Mouse (Mus musculus) limb, embryonic 10.5 days (tissue): ENCODE results near the gene Pex7. TPM values are rescaled to one million over a fixed set of nuclear protein-coding genes. Genes with fewer than 3 reads are reported as not detected.

ENCODE experiments used
- DNase-seq: peaks from one replicate; pipeline ENCODE4 v3.0.0-alpha.2; 2017; ENCODE audit warnings: low spot score
- H3K27ac ChIP-seq: fragments of 300-500 bp; sonication (generic); 2 replicates; pipeline ENCODE4 v1.5.1; 2016; ENCODE audit warnings: mild to moderate bottlenecking
- H3K27me3 ChIP-seq: fragments of 300-500 bp; sonication (generic); 2 replicates; pipeline ENCODE4 v1.6.1; 2016; ENCODE audit warnings: low read depth, mild to moderate bottlenecking; ENCODE audit not compliant: poor library complexity, severe bottlenecking
- H3K36me3 ChIP-seq: fragments of 300-500 bp; sonication (generic); 2 replicates; pipeline ENCODE4 v1.6.1; 2016; ENCODE audit warnings: mild to moderate bottlenecking, moderate library complexity
- H3K4me1 ChIP-seq: fragments of 300-500 bp; sonication (generic); 2 replicates; pipeline ENCODE4 v1.6.1; 2016
- H3K4me3 ChIP-seq: fragments of 300-500 bp; sonication (generic); 2 replicates; pipeline ENCODE4 v1.5.1; 2016; ENCODE audit warnings: mild to moderate bottlenecking, moderate library complexity
- H3K9me3 ChIP-seq: fragments of 300-500 bp; sonication (generic); replicated peaks from 2 replicates; pipeline ENCODE4 v1.6.1; 2016; ENCODE audit warnings: mild to moderate bottlenecking
- WGBS: fragments of 180-500 bp; shearing (Covaris S2); methylation state at CpG from one replicate; pipeline ENCODE4 v1.1.7; 2016; 5-methylcytosine and 5-hydroxymethylcytosine counted together
- polyA plus RNA-seq: library from polyadenylated mRNA; unstranded; fragments of >200 nt; fragmentation: Nextera tagmentation; extraction: Ambion mirVana; gene quantifications from 2 replicates; pipeline ENCODE4 v1.2.1, GENCODE M21; 2016

Gene Pex7
- polyA plus RNA-seq, 1 experiment from 2014 or later = 19.1 TPM

GRCm38 (mm10) chr10:19811436-19812172, 95.9 kb downstream of the Pex7 start:
- no peaks in the 10 kb centered on the region for H3K27me3 ChIP-seq
- WGBS = 62% methylated on average over 9 of the region's 9 CpGs
- no peak overlapping the region for H3K27ac ChIP-seq
- H3K9me3 ChIP-seq = no peaks in the 10 kb centered on the region
- no peak for DNase-seq
- H3K4me1 ChIP-seq = peaks cover 6% of the 10 kb centered on the region; the same call in 1 of the 2 replicates
- H3K36me3 ChIP-seq = no peaks in the 10 kb centered on the region
- H3K4me3 ChIP-seq = no peak overlapping the region

- 87% methylated on average over 7 of the region's 7 CpGs for WGBS
Measured at GRCm38 (mm10) chr10:19804763-19805162, 102.7 kb downstream of the Pex7 start.

More at GRCm38 (mm10) chr10:19804763-19805162, 102.7 kb downstream of the Pex7 start:
- Histone ChIP-seq H3K27ac (no peak overlapping the region), H3K36me3 (no peaks in the 10 kb centered on the region), H3K9me3 (no peaks in the 10 kb centered on the region), H3K4me3 (no peak overlapping the region), H3K27me3 (no peaks in the 10 kb centered on the region), H3K4me1 (no peaks in the 10 kb centered on the region)
- DNase-seq = no peak

Other genes with a start within 250 kb of the Pex7 start
- gene Il20ra, start 195.1 kb downstream of the Pex7 start, polyA plus RNA-seq = 0.06 and 0.20 TPM in 2 replicates
- 1.1 and 1.4 TPM in 2 replicates for gene Slc35d3, start 56.2 kb downstream of the Pex7 start, polyA plus RNA-seq
- gene Map3k5, start 26.8 kb upstream of the Pex7 start, polyA plus RNA-seq = 0.44 and 0.58 TPM in 2 replicates
- gene Map7, start 240.8 kb upstream of the Pex7 start, polyA plus RNA-seq = 1.4 and 3.3 TPM in 2 replicates